Mouse (Mus musculus) frontal cortex, adult (tissue): ENCODE results near the gene Gnat1.
A peak's percentile ranks its signal among the peaks of the same experiment; 100 is the strongest.
"Not testable (repeated sequence)": the region's sequence is repeated elsewhere in the genome, so short reads cannot be mapped to it uniquely, and the experiment has no call there.

Experiments used
- ATAC-seq: cut with Nextera tagmentation; 2 replicates; pipeline ENCODE4 v1.9.2; 2017; ENCODE audit warnings: mild to moderate bottlenecking, moderate library complexity, mixed read lengths; ENCODE audit not compliant: low TSS enrichment

The Gnat1 gene

DNA sequence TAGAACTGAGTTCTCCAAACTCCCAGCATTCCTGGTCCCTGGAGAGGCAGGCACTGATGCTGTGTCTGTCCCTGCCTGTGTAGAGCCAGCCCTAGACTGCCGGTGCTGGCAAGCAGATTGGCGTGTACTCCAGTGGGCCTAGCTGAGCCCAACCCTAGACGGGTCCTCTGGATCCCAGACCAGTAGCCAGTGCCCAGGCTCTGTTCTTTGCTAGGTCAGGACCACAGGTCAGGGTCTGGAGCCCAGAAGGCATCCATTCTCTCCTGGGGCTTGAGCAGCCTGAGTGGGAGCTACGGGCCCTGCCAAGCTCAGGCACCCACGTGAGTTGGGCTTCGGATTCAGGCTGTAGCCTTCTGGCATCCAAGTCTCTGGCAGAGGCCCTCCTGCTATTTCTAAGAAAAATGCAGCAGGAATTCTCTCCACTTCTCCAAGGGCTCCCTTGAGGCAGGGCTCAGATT lies 20.6 kb upstream of the Gnat1 start:
- ATAC-seq, result peak; percentile 76

DNA sequence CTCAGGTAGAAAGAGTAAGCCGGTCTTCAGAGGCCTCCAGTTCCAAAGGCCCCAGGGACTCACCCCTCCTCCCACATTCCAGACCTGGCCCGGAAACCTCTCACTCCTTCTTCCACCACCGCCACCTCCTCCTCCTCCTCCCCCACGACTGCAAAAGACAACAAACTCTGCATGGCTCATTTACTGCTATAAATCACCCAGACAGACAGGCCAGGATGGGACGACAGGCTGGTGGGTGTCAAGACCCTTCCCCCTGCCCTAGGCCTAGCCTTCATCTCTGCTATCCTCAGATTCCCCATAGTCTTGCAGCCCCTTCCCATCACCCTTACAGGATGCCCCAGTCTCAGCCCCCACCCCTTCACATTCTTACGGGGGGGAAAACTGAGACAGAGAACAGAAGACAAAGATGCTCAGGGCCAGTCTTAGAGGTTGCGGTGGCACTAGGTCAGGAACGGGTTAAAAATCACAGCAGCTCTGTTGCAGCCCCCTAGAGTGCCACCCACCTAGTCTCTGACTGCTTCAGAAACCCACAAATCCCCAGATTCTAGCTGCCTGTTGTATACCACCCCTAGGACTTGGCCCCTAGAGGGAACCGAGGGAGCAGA lies 20.0 kb upstream of the Gnat1 start:
- no peak for ATAC-seq

DNA sequence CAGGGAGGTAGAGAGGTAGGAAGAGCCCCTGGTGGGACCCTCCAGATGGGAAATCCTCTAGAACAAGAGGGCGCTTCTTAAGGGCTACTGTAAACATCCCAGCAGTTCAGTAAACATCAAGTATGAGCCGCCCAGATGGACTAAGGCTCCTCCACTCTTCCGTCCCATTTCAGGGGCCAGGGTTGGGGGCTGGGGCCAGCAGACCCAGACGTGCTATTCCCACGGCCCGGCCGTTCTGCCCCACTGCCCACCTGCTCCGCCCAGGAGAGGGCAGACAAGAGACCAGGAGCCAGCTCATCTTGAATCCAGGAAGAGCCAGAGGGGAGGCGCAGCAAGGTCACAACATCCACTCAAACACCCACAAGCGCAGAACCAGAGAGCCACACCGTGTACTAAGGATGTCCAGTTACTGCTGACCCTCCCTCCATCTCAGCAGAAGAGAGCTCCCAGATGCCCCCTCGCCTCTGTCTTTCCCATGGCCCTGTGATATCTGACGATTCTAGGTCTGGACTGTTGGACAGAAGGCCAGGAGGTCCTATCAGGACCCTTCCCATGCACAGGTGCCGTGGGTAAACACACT lies 19.2 kb upstream of the Gnat1 start:
- no peak for ATAC-seq

DNA sequence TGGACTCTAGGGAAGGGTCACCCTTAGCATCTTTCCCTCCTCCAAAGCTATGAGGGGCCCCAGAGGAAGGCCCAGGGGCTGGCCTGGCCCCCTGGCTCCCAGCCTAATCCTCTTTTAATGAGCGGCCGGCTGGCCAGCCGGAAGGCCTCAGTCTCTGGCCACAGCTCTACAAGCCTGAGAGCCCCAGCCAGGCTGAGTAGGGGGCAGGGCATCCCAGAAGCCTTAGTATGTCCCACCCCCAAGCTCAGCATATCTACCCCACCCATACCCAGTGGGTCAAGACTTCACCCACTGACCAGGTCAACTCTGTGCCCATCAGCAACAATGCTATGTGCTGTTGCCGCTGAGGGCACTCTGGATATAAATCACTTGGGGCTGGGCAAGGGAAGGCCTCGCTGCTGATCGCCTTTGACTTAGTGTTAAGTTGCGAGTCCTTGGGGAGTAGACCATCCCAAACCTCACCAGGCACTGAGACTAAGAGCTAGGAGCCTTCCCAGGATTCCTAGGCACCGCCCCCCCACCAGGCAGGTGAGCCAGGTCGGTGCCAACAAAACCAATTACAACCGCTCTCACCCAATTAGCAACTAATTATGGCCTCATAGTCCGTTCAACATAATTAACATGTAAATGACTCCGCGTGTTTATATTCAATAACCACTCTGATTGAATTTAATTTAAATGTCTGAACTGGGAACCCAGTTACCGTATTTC lies 18.5 kb upstream of the Gnat1 start:
- no peak for ATAC-seq

DNA sequence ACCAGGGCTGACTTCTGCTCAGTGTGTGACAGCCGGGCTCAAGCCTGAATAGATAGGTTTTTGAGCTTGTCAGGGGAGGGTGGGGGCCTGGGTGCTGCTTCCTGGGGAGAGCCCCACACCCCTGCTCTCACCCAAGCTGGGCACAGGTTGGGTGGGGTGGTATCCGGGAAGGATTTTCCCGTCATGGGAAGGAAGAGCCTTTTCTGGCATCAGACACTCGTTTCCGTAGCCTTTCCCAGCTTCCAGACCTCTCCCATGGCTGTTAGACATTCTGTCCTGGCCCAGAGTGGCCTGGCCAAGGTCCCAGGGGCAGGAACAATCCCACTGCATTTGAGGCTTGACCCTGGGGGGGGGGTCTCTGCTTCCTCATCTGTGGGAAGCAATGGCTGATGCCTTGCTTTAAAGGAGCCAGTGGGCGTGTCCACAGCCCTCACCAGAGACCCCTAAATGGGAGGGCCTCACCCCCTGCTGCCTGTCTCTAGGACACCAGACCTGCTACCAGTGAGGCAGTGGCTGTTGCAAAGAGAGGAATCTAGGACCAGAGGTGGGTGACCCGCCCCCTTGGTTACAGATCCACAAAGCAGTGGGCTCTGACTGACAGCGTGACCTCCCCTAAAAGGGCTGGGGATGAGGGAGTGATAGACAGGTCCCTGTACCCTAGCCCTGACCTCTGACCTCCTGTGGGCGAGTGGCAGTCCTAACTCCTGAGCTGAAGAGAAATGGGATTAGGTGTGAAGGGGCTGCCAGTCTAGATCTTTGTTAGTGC lies 17.5 kb upstream of the Gnat1 start:
- ATAC-seq, result no peak

GRCm38 (mm10) chr9:107696106-107696479 lies 16.6 kb upstream of the Gnat1 start:
- no peak for ATAC-seq

DNA sequence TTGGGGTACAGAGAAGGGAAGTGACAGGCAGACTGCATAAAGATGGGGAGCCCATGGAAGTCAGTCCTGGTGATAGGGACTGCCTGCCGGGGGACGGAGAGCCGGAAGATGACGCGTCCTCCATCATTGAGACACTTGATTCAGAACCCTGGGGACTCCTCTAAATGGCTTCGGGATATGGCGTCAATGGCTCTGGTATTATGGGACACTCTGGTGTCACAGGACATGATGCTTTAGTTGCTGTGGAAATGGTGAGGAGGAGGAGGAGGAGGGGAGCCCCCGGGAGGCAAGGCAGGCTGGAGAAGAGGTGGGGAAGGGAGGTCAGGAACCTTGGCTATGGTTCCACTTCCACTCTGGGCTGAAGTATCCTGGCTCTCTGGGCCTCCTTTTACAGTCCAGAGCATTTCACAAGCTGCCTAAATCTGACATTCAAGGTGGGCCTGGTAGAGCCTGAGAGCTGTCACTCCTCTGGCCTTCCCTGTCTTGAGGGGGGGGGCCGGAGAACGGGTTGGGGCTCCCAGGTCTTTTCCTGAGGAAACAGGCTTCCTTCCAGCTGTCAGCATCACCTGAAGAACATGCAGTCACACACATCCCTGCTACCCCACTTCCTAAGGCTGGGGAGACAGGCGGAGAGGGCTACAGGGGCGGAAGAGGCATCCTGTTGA lies 16.1 kb upstream of the Gnat1 start:
- ATAC-seq, result no peak

DNA sequence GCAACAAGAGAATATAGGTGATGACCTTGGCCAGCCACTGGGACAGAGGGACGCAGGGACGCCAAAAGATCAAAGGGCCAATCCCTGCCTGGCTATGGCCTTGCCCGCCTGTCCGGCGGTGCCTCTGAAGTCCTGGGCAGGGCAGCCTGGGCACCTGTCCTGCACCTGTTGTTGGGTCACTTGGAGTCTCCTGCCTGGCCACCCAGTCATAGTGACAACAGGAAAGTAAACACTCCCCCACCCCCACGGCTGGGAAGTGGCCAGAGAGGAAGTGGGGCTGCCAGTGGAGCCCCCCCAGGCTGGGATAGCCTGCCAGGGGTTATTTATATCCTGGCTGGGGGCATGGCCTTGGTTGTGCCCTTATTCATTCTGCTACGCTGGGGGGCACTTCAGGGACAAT lies 15.1 kb upstream of the Gnat1 start:
- no peak for ATAC-seq

GRCm38 (mm10) chr9:107693433-107693987 lies 14.0 kb upstream of the Gnat1 start:
- no peak for ATAC-seq

- no peak for ATAC-seq
Observed at GRCm38 (mm10) chr9:107692785-107693184, 13.3 kb upstream of the Gnat1 start.

GRCm38 (mm10) chr9:107690391-107690790 lies 10.9 kb upstream of the Gnat1 start:
- no peak for ATAC-seq

DNA sequence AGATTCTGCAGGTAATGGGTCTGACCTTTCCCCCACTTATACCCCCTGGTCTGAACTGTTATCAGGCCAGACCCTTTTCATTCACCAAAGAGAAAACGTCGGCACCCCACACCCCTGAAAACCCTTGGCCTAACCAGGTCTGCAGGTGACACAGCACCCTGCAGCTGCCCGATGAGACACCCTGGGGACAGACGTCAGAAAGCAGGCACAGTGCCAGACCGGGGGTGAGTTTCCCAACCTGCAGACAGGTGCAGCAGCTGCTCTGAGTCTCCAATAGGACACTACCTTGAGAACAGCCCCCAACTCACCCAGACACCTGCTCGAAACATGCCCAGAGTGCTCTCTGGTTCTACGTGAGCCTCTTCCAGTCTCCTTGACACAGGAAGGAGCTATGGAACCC lies 9.4 kb upstream of the Gnat1 start:
- no peak for ATAC-seq

DNA sequence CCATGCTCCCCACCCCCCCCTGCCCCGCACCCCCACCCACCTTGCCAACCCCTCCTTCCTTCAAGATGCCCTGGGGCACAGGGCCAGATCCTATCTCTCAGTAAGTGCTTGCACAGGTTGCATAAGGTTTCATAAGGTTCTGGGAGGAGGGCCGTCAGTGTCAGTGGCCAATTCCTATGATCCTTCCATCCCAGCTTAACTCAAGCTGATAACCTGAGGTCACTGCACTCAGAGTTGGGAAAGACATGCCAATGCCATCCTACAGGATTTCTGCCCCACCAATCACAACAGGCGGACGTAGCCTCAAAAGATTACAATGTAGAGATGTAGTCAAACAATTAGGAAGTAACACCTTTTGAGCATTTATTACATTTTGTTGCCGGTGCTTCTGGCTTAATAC lies 8.9 kb upstream of the Gnat1 start:
- ATAC-seq, result no peak

- no peak for ATAC-seq
Observed at GRCm38 (mm10) chr9:107685231-107685981, 5.9 kb upstream of the Gnat1 start.

DNA sequence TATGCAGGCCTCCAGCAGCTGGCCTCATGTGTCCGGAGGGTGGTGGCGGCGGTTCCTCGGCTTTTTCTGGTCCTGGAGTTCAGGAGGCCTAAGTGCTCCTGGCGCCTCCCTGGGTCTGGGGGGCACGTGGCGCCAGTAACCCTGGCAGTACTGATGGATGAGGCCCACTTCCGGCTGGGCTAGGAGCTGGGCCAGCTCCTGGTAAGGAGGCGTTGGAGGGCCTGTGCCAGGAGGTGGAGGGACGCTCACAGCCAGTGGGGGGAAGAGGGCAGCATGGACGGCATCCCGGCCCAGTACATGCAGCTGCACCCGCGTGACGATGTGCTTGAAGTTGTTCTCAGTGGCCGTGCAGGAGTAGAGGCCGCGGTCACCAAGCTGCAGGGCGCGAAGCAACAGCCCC lies 2.9 kb upstream of the Gnat1 start:
- ATAC-seq, result no peak

- no peak for ATAC-seq
Observed at GRCm38 (mm10) chr9:107678861-107679260, 651 bp downstream of the Gnat1 start.

DNA sequence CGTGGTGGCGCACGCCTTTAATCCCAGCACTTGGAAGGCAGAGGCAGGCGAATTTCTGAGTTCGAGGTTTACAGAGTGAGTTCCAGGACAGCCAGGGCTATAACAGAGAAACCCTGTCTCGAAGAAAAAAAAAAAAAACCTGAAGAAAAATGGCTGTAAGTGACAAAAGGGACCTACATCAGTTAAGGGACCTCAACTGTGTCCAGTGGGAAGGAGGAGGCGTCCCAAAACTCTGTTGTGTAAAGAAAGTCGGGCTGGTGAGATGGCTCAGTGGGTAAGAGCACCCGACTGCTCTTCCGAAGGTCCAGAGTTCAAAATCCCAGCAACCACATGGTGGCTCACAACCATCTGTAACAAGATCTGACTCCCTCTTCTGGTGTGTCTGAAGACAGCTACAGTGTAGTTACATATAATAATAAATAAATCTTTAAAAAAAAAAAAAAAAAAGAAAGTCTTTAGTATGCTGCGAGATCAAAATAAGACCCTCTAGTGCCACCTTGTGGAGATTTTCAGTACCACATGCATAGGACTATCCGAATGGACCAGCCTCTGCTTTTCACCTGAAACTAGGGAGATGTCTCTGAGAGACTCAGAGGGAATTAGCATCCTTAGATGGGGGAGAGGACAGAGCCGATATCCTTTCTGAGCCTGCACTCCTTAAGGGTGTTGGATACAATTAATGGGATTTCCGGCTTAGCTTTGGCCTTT lies 1.5 kb downstream of the Gnat1 start:
- ATAC-seq, result not testable (repeated sequence)

DNA sequence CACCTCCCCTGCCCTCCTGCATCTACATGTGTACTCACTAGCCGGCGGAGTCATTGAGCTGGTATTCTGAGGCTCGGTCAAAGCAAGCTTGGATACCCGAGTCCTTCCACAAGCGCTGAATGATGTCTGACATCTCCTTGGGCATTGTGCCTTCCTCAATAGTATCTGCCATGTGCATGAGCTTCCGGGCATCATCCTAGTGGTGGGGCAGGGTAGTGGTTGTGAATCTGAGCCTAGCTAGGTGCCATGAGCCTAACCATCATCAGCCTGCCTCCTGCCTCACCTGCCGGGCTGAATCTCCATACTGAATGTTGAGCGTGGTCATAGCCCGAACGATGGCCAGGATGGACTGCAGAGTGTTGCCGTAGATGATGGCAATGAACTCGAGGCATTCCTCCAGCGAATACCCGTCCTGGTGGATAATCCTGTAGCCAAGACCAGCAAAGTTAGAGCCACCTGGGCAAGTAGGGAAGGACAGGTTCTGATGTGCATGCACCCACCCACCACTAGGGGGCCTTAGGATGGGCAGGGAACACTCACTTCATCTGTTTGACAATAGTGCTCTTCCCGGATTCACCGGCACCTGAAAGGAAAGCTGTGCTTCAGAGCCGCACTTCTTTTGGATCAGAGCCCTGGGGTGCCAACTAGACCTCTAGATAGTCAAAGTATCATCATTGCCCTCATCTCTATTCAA lies 2.3 kb downstream of the Gnat1 start:
- ATAC-seq, result 0 out of 2 replicates have a peak, but pooled peaks have one; percentile 59

DNA sequence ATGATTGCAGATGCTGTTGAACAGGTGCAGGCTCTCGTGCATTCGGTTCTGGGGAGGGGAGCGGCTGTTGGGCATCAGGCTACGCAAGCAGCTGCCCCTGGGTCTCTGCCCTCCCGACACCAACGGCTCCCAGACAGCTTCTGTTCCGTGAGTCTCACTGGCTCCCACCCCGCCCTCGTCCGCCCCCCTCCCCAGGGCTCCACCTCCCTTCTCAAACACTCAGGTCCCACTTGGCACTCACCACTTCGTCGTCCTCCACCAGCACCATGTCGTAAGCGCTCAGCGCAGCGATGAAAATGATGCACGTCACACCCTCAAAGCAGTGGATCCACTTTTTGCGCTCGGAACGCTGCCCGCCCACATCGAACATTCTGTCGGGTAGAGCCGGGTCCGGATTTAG lies 3.2 kb downstream of the Gnat1 start:
- ATAC-seq, result 0 out of 2 replicates have a peak, but pooled peaks have one; percentile 24
